Mouse (Mus musculus): ENCODE measurements around the gene Toe1. TPM values are rescaled to one million over a fixed set of nuclear protein-coding genes. Genes with fewer than 3 reads are reported as not detected.

Gene Toe1
- total RNA-seq, 2 experiments from 2014 or later, result 13.0 to 13.4 TPM

- peak; percentile 30 for TF ChIP-seq CTCF (IDR thresholded peaks at IDR 0.05)
- Histone ChIP-seq H3K27ac (peak overlapping the region; percentile 41), H3K4me3 (no peak overlapping the region)
- intact Hi-C loops (cut with DNase I), result no loop called here
- no peak for DNase-seq (ENCODE audit: extremely low spot score in 1 of 2, low spot score in 2 of 2)
Measured at GRCm38 (mm10) chr4:116787985-116788760, 19.3 kb downstream of the Toe1 start.

- intact Hi-C loops (cut with DNase I), result no loop called here
- peak; percentile 35 for TF ChIP-seq CTCF (IDR thresholded peaks at IDR 0.05)
- H3K27ac ChIP-seq, result no peak overlapping the region
- no peak overlapping the region for H3K4me3 ChIP-seq
- no peak for DNase-seq (ENCODE audit: extremely low spot score in 1 of 2, low spot score in 2 of 2)
Measured at GRCm38 (mm10) chr4:116786587-116786986, 20.9 kb downstream of the Toe1 start.

DNA sequence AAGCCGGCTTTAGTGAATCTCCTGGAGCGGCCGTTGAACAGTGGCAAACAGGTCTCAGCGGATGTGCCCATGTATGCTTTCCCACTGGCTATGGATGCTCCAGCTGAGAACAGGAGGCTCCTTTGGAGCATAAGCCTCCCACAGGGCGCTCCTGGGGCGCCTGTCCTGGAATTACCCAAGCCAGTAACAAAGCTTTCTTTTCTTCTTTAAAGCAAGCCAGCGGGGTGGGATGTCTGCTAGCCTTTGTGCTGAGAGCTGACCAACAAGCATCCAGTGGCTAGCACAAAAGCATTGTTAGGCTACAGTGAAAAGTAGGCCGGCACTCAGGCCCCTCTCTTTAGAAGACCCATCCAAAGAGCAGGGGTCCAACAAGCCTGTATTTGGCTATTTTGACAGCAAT lies 25.3 kb downstream of the Toe1 start:
- no peak for DNase-seq (ENCODE audit: extremely low spot score in 1 of 2, low spot score in 2 of 2)
- H3K27ac ChIP-seq, result peak overlapping the region; percentile 57
- intact Hi-C loops (cut with DNase I), result no loop called here
- no peak overlapping the region for H3K4me3 ChIP-seq
- TF ChIP-seq CTCF (IDR thresholded peaks at IDR 0.05), result no peak

GRCm38 (mm10) chr4:116781366-116781765 lies 26.1 kb downstream of the Toe1 start:
- Histone ChIP-seq H3K4me3 (no peak overlapping the region), H3K27ac (peak overlapping the region; percentile 57; the same call in 1 of the 2 replicates)
- DNase-seq (ENCODE audit: extremely low spot score in 1 of 2, low spot score in 2 of 2), result no peak
- intact Hi-C loops (cut with DNase I), result no loop called here
- no peak for TF ChIP-seq CTCF (IDR thresholded peaks at IDR 0.05)

GRCm38 (mm10) chr4:116780541-116780940 lies 26.9 kb downstream of the Toe1 start:
- no peak overlapping the region for H3K27ac ChIP-seq

DNA sequence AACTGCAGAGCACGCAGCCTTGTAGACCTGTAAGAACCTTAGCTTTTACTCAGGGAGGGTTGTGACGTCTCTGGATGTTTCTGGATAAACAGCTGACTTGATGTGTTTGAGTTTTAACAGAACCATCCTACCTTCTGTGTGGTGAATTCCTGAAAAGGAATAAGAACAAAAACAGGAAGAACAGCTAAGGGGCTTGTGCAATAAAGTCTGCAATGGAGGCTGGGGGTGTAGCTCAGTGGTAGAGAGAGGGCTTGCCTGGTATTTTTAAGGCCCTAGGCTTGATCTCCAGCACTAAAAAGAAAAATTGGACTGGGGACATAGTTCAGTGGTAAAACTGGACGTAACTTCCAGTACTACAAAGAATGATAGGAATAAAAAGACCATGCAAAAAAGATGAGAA lies 30.4 kb downstream of the Toe1 start:
- no peak for TF ChIP-seq CTCF (IDR thresholded peaks at IDR 0.05)
- H3K4me3 ChIP-seq, result no peak overlapping the region
- no peak for DNase-seq (ENCODE audit: extremely low spot score in 1 of 2, low spot score in 2 of 2)
- H3K27ac ChIP-seq, result no peak overlapping the region
- intact Hi-C loops (cut with DNase I), result no loop called here

More at GRCm38 (mm10) chr4:116780541-116780940, 26.9 kb downstream of the Toe1 start:
- TF ChIP-seq CTCF (IDR thresholded peaks at IDR 0.05), result no peak
- DNase-seq (ENCODE audit: extremely low spot score in 1 of 2, low spot score in 2 of 2), result no peak
- intact Hi-C loops (cut with DNase I), result no loop called here
- H3K4me3 ChIP-seq, result no peak overlapping the region

- no peak for TF ChIP-seq CTCF (IDR thresholded peaks at IDR 0.05)
- no peak overlapping the region for H3K4me3 ChIP-seq
- no peak overlapping the region for H3K27ac ChIP-seq
- intact Hi-C loops (cut with DNase I), result no loop called here
- DNase-seq (ENCODE audit: extremely low spot score in 1 of 2, low spot score in 2 of 2), result no peak
Measured at GRCm38 (mm10) chr4:116776391-116776790, 31.0 kb downstream of the Toe1 start.

DNA sequence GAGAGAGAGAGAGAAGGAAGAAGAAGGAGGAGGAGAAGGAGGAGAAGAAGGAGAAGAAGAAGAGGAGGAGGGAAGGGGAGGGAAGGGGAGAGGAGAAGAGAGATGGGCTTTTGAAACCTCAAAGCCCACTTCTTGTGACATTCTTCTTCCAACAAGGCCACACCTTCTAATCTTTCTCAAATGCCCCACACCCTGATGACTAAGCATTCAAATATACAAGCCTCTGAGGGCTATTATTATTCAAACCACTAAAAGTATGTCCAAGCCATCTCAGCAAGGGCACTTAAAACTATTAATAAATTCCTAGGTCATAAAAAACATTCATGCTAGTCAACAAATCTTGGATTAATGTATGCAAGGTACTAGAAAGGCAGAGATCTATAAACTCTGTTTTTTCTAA lies 38.4 kb downstream of the Toe1 start:
- no peak overlapping the region for H3K27ac ChIP-seq
- intact Hi-C loops (cut with DNase I), result no loop called here
- H3K4me3 ChIP-seq, result no peak overlapping the region
- no peak for TF ChIP-seq CTCF (IDR thresholded peaks at IDR 0.05)
- no peak for DNase-seq (ENCODE audit: extremely low spot score in 1 of 2, low spot score in 2 of 2)

GRCm38 (mm10) chr4:116768510-116768909 lies 38.9 kb downstream of the Toe1 start:
- intact Hi-C loops (cut with DNase I), result no loop called here
- H3K4me3 ChIP-seq, result no peak overlapping the region
- H3K27ac ChIP-seq, result no peak overlapping the region
- no peak for DNase-seq (ENCODE audit: extremely low spot score in 1 of 2, low spot score in 2 of 2)
- no peak for TF ChIP-seq CTCF (IDR thresholded peaks at IDR 0.05)

DNA sequence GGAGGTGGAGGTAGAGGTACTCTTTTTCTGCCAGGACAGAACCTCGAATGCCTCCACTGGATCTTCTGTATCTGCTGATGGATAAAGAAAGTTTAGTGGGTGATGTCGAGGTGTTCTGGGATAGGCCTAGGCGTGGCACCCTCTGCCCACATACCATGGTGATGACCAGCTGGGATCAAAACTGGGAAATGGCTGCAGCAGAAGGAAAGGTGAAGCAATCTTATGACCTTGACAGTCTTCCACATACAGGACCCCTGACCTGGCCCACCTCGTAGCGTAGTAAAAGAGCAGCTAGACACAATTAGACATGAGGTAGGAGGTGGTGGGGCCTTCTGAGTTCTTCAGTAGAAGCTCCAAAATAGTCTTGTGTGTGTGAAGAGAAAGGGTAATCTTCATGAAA lies 43.4 kb downstream of the Toe1 start:
- Histone ChIP-seq H3K4me3 (no peak overlapping the region), H3K27ac (no peak overlapping the region)
- intact Hi-C loops (cut with DNase I), result no loop called here
- DNase-seq (ENCODE audit: extremely low spot score in 1 of 2, low spot score in 2 of 2), result no peak
- TF ChIP-seq CTCF (IDR thresholded peaks at IDR 0.05), result no peak

GRCm38 (mm10) chr4:116761914-116762313 lies 45.5 kb downstream of the Toe1 start:
- intact Hi-C loops (cut with DNase I), result no loop called here
- Histone ChIP-seq H3K27ac (no peak overlapping the region), H3K4me3 (no peak overlapping the region)
- no peak for TF ChIP-seq CTCF (IDR thresholded peaks at IDR 0.05)
- DNase-seq (ENCODE audit: extremely low spot score in 1 of 2, low spot score in 2 of 2), result no peak

GRCm38 (mm10) chr4:116749750-116750149 lies 57.7 kb downstream of the Toe1 start:
- DNase-seq (ENCODE audit: extremely low spot score in 1 of 2, low spot score in 2 of 2), result no peak
- intact Hi-C loops (cut with DNase I), result no loop called here

More at GRCm38 (mm10) chr4:116749750-116750149, 57.7 kb downstream of the Toe1 start:
- Histone ChIP-seq H3K27ac (no peak overlapping the region; the same call in 1 of the 2 replicates), H3K4me3 (no peak overlapping the region)
- TF ChIP-seq CTCF (IDR thresholded peaks at IDR 0.05), result no peak

Other genes with a start within 250 kb of the Toe1 start
- gene Gpbp1l1, start 250.0 kb downstream of the Toe1 start, total RNA-seq (2021), result 10 to 100 TPM; 44.5 to 46.9 TPM
- 1 to 10 TPM; 5.7 to 6.0 TPM for gene Ccdc17, start 211.0 kb downstream of the Toe1 start, total RNA-seq (2021)
- gene Nasp, start 179.7 kb downstream of the Toe1 start, total RNA-seq (2021), result 10 to 100 TPM; 32.6 to 34.9 TPM
- 100 to 1,000 TPM; 376 to 408 TPM for gene Akr1a1, start 156.0 kb downstream of the Toe1 start, total RNA-seq (2021)
- 100 to 1,000 TPM; 136 to 139 TPM for gene Prdx1, start 122.1 kb downstream of the Toe1 start, total RNA-seq (2021)
- 10 to 100 TPM; 15.2 to 15.4 TPM for gene Mmachc, start 99.2 kb downstream of the Toe1 start, total RNA-seq (2021)
- 1 to 10 TPM; 4.2 to 7.6 TPM for gene Ccdc163, start 99.1 kb downstream of the Toe1 start, total RNA-seq (2021)
- 1 to 10 TPM; 3.8 to 4.6 TPM for gene Tesk2, start 86.7 kb downstream of the Toe1 start, total RNA-seq (2021)
- 1 to 10 TPM; 2.5 to 3.8 TPM for gene Mutyh, start 83 bp upstream of the Toe1 start, total RNA-seq (2021)
- gene Hpdl, start 14.1 kb upstream of the Toe1 start, total RNA-seq (2021), result 1 to 10 TPM; 1.4 to 1.6 TPM
- 10 to 100 TPM in 1 of 2 experiments, 1 to 10 TPM in 1; 9.3 to 11.0 TPM for gene Zswim5, start 69.7 kb upstream of the Toe1 start, total RNA-seq (2021)
- 10 to 100 TPM; 62.2 to 65.5 TPM for gene Urod, start 186.8 kb upstream of the Toe1 start, total RNA-seq (2021)
- 10 to 100 TPM; 41.9 to 43.6 TPM for gene Hectd3, start 187.7 kb upstream of the Toe1 start, total RNA-seq (2021)
- gene Eif2b3, start 211.8 kb upstream of the Toe1 start, total RNA-seq (2021), result 10 to 100 TPM; 14.8 to 21.3 TPM